Mouse (Mus musculus) MEL (cell line): ENCODE measurements around the gene Ublcp1. TPM values are rescaled to one million over a fixed set of nuclear protein-coding genes. Genes with fewer than 3 reads are reported as not detected.
A peak's percentile ranks its signal among the peaks of the same experiment; 100 is the strongest.

Experiments
- DNase-seq: peaks from one replicate; pipeline ENCODE4 v3.0.0; 2011; ENCODE audit warnings: low read depth, low spot score
- H3K27ac ChIP-seq: 2 replicates; pipeline ENCODE4 v1.5.1; 2012; ENCODE audit warnings: low read depth, mild to moderate bottlenecking, control low read depth, low read length, moderate library complexity; ENCODE audit not compliant: control insufficient read depth
- H3K27me3 ChIP-seq, 2 experiments: fragments of 150-350 bp in 1 of 2; sonication (generic) in 1 of 2; 2 replicates each; pipeline ENCODE4 v1.6.1; 2012; ENCODE audit warnings: low read length in 2 of 2, mild to moderate bottlenecking in 2 of 2, improper control_type of control experiment in 1 of 2, moderate library complexity in 1 of 2; ENCODE audit not compliant: insufficient read depth in 2 of 2, control insufficient read depth in 1 of 2
- H3K36me3 ChIP-seq, 2 experiments: 2 replicates each; pipeline ENCODE4 v1.6.1; 2012 to 2014; ENCODE audit warnings: low read length in 2 of 2, improper control_type of control experiment in 1 of 2, inconsistent platforms in 1 of 2, mild to moderate bottlenecking in 1 of 2; ENCODE audit not compliant: insufficient read depth in 2 of 2, control insufficient read depth in 1 of 2
- H3K4me1 ChIP-seq, 2 experiments: fragments of 150-350 bp in 1 of 2; sonication (generic) in 1 of 2; 2 replicates each; pipeline ENCODE4 v1.6.1; 2012; ENCODE audit warnings: low read length in 2 of 2, improper control_type of control experiment in 1 of 2, mild to moderate bottlenecking in 1 of 2; ENCODE audit not compliant: insufficient read depth in 2 of 2, control insufficient read depth in 1 of 2
- H3K4me3 ChIP-seq, 2 experiments: fragments of 150-350 bp in 1 of 2; sonication (generic) in 1 of 2; 2 replicates each; pipeline ENCODE4 v1.5.1; 2012; ENCODE audit warnings: low read depth in 2 of 2, low read length in 2 of 2, mild to moderate bottlenecking in 2 of 2, moderate library complexity in 2 of 2, control low read depth in 1 of 2, improper control_type of control experiment in 1 of 2; ENCODE audit not compliant: control insufficient read depth in 1 of 2, insufficient read depth in 1 of 2
- H3K79me2 ChIP-seq: 2 replicates; pipeline ENCODE4 v1.6.1; 2012; ENCODE audit warnings: mild to moderate bottlenecking, low read length, moderate library complexity; ENCODE audit not compliant: control insufficient read depth, poor library complexity, insufficient read depth
- H3K9ac ChIP-seq: 2 replicates; pipeline ENCODE4 v1.6.1; 2012; ENCODE audit warnings: low read depth, mild to moderate bottlenecking, control low read depth, low read length, moderate library complexity; ENCODE audit not compliant: control insufficient read depth, poor library complexity, severe bottlenecking
- H3K9me3 ChIP-seq: fragments of 150-350 bp; sonication (generic); replicated peaks from 2 replicates; pipeline ENCODE4 v1.6.1; 2012; ENCODE audit warnings: mild to moderate bottlenecking, low read length, improper control_type of control experiment, moderate library complexity; ENCODE audit not compliant: insufficient read depth
- BHLHE40 ChIP-seq: IDR thresholded peaks from 2 replicates; pipeline ENCODE4 v1.6.1; 2012; ENCODE audit warnings: low read depth, mild to moderate bottlenecking, inconsistent platforms, low read length, improper control_type of control experiment, borderline replicate concordance
- CHD1 ChIP-seq: IDR thresholded peaks from 2 replicates; pipeline ENCODE4 v1.6.1; 2012; ENCODE audit warnings: low read depth, mild to moderate bottlenecking, inconsistent platforms, low read length, improper control_type of control experiment
- CHD2 ChIP-seq: IDR thresholded peaks from 2 replicates; pipeline ENCODE4 v1.6.1; 2011; ENCODE audit warnings: low read length, improper control_type of control experiment
- CTCF ChIP-seq, 3 experiments: IDR thresholded peaks in 2 of 3; conservative IDR thresholded peaks in 1 of 3; 2 replicates each; pipeline ENCODE4 v1.5.1; 2011 to 2012; ENCODE audit warnings: low read length in 3 of 3, low read depth in 2 of 3, mild to moderate bottlenecking in 2 of 3, improper control_type of control experiment in 1 of 3, inconsistent platforms in 1 of 3, mixed read lengths in 1 of 3, moderate library complexity in 1 of 3; ENCODE audit not compliant: control insufficient read depth in 1 of 3, insufficient read depth in 1 of 3, poor library complexity in 1 of 3, severe bottlenecking in 1 of 3
- EP300 ChIP-seq, 2 experiments: IDR thresholded peaks; 2 replicates each; pipeline ENCODE4 v1.6.1; 2011; ENCODE audit warnings: improper control_type of control experiment in 2 of 2, low read length in 2 of 2, low read depth in 1 of 2, mild to moderate bottlenecking in 1 of 2
- ETS1 ChIP-seq: IDR thresholded peaks from 2 replicates; pipeline ENCODE4 v1.6.1; 2012; ENCODE audit warnings: low read depth, mild to moderate bottlenecking, inconsistent platforms, low read length, improper control_type of control experiment, moderate library complexity
- GATA1 ChIP-seq: IDR thresholded peaks from 2 replicates; pipeline ENCODE4 v1.6.1; 2011; ENCODE audit warnings: low read depth, low read length, improper control_type of control experiment
- HCFC1 ChIP-seq: IDR thresholded peaks from 2 replicates; pipeline ENCODE4 v1.6.1; 2012; ENCODE audit warnings: low read depth, mild to moderate bottlenecking, inconsistent platforms, low read length, improper control_type of control experiment, moderate library complexity
- JUND ChIP-seq: IDR thresholded peaks from 2 replicates; pipeline ENCODE4 v1.6.1; 2011; ENCODE audit warnings: low read depth, mild to moderate bottlenecking, improper control_type of control experiment, low read length
- MAFK ChIP-seq: IDR thresholded peaks from 2 replicates; pipeline ENCODE4 v1.6.1; 2011; ENCODE audit warnings: low read depth, mild to moderate bottlenecking, low read length, improper control_type of control experiment, borderline replicate concordance
- MAX ChIP-seq: IDR thresholded peaks from 2 replicates; pipeline ENCODE4 v1.6.1; 2011; ENCODE audit warnings: low read length, improper control_type of control experiment
- MAZ ChIP-seq: IDR thresholded peaks from 2 replicates; pipeline ENCODE4 v1.6.1; 2012; ENCODE audit warnings: low read depth, mild to moderate bottlenecking, inconsistent platforms, low read length, improper control_type of control experiment
- MXI1 ChIP-seq: IDR thresholded peaks from 2 replicates; pipeline ENCODE4 v1.6.1; 2011; ENCODE audit warnings: mild to moderate bottlenecking, low read depth, low read length, improper control_type of control experiment
- MYB ChIP-seq: IDR thresholded peaks from 2 replicates; pipeline ENCODE4 v1.6.1; 2011; ENCODE audit warnings: mild to moderate bottlenecking, low read depth, low read length, improper control_type of control experiment
- MYC ChIP-seq: IDR thresholded peaks from 2 replicates; pipeline ENCODE4 v1.6.1; 2011; ENCODE audit warnings: low read depth, mild to moderate bottlenecking, low read length, improper control_type of control experiment, moderate library complexity
- NELFE ChIP-seq: IDR thresholded peaks from 2 replicates; pipeline ENCODE4 v1.6.1; 2011; ENCODE audit warnings: low read depth, low read length, improper control_type of control experiment
- NRF1 ChIP-seq: IDR thresholded peaks from 2 replicates; pipeline ENCODE4 v1.6.1; 2014; ENCODE audit warnings: low read depth, mild to moderate bottlenecking, inconsistent platforms, low read length, improper control_type of control experiment, moderate library complexity; ENCODE audit not compliant: poor library complexity, insufficient read depth, severe bottlenecking
- POLR2A ChIP-seq, 2 experiments: IDR thresholded peaks; 2 replicates each; pipeline ENCODE4 v1.6.1; 2011 to 2012; ENCODE audit warnings: low read length in 2 of 2, mild to moderate bottlenecking in 2 of 2, control low read depth in 1 of 2, improper control_type of control experiment in 1 of 2, low read depth in 1 of 2, moderate library complexity in 1 of 2; ENCODE audit not compliant: control insufficient read depth in 1 of 2, insufficient read depth in 1 of 2, poor library complexity in 1 of 2
- POLR2AphosphoS2 ChIP-seq: IDR thresholded peaks from 2 replicates; pipeline ENCODE4 v1.6.1; 2011; ENCODE audit warnings: low read length, improper control_type of control experiment
- POLR2AphosphoS5 ChIP-seq: IDR thresholded peaks from 2 replicates; pipeline ENCODE4 v1.6.1; 2012; ENCODE audit warnings: low read depth, borderline replicate concordance, mild to moderate bottlenecking, inconsistent platforms, low read length, moderate library complexity, mixed read lengths
- RAD21 ChIP-seq: IDR thresholded peaks from 2 replicates; pipeline ENCODE4 v1.6.1; 2011; ENCODE audit warnings: mild to moderate bottlenecking, low read depth, low read length, improper control_type of control experiment
- RCOR1 ChIP-seq: IDR thresholded peaks from 2 replicates; pipeline ENCODE4 v1.6.1; 2012; ENCODE audit warnings: low read depth, mild to moderate bottlenecking, inconsistent platforms, low read length, improper control_type of control experiment
- SIN3A ChIP-seq: IDR thresholded peaks from 2 replicates; pipeline ENCODE4 v1.6.1; 2012; ENCODE audit warnings: low read length, improper control_type of control experiment, inconsistent platforms
- SMC3 ChIP-seq: IDR thresholded peaks from 2 replicates; pipeline ENCODE4 v1.6.1; 2011; ENCODE audit warnings: low read depth, low read length, improper control_type of control experiment
- TAL1 ChIP-seq: IDR thresholded peaks from 2 replicates; pipeline ENCODE4 v1.6.1; 2012; ENCODE audit warnings: mild to moderate bottlenecking, inconsistent platforms, low read length, moderate library complexity, mixed read lengths
- TBP ChIP-seq: IDR thresholded peaks from 2 replicates; pipeline ENCODE4 v1.8.0; 2011; ENCODE audit warnings: low read depth, low read length, improper control_type of control experiment
- TCF12 ChIP-seq: IDR thresholded peaks from 2 replicates; pipeline ENCODE4 v1.6.1; 2014; ENCODE audit warnings: low read depth, mild to moderate bottlenecking, inconsistent platforms, low read length, improper control_type of control experiment, moderate library complexity
- UBTF ChIP-seq: IDR thresholded peaks from 2 replicates; pipeline ENCODE4 v1.6.1; 2012; ENCODE audit warnings: low read depth, mild to moderate bottlenecking, inconsistent platforms, low read length, improper control_type of control experiment, moderate library complexity, borderline replicate concordance; ENCODE audit not compliant: insufficient read depth
- USF1 ChIP-seq: IDR thresholded peaks from 2 replicates; pipeline ENCODE4 v1.6.1; 2014; ENCODE audit warnings: low read depth, mild to moderate bottlenecking, inconsistent platforms, low read length, improper control_type of control experiment, moderate library complexity
- ZC3H11A ChIP-seq: IDR thresholded peaks from 2 replicates; pipeline ENCODE4 v1.6.1; 2012; ENCODE audit warnings: low read depth, mild to moderate bottlenecking, inconsistent platforms, low read length, improper control_type of control experiment
- ZKSCAN1 ChIP-seq: IDR thresholded peaks from 2 replicates; pipeline ENCODE4 v1.6.1; 2012; ENCODE audit warnings: low read depth, mild to moderate bottlenecking, inconsistent platforms, low read length, improper control_type of control experiment, moderate library complexity
- ZMIZ1 ChIP-seq: IDR thresholded peaks from 2 replicates; pipeline ENCODE4 v1.6.1; 2012; ENCODE audit warnings: low read depth, mild to moderate bottlenecking, inconsistent platforms, low read length, improper control_type of control experiment, moderate library complexity
- ZNF384 ChIP-seq: IDR thresholded peaks from 2 replicates; pipeline ENCODE4 v1.6.1; 2012; ENCODE audit warnings: low read depth, mild to moderate bottlenecking, inconsistent platforms, low read length, improper control_type of control experiment
- polyA plus RNA-seq, 2 experiments: library from polyadenylated mRNA; stranded (reverse) in 1 of 2; unstranded in 1 of 2; fragments of >175 nt in 1 of 2; fragments of >200 nt in 1 of 2; gene quantifications; 2 replicates each; pipeline versions ENCODE4 v1.2.1 to v1.2.4; 2012; ENCODE audit warnings: low replicate concordance in 2 of 2, low read depth in 1 of 2; ENCODE audit not compliant: insufficient read length in 2 of 2, insufficient read depth in 1 of 2, missing spikeins in 1 of 2
- total RNA-seq: library from RNA; depleted of rRNA; stranded (reverse); fragments of 300-350 nt; gene quantifications from 2 replicates; pipeline ENCODE4 v1.2.3, GENCODE M21; 2012

Gene Ublcp1
- total and polyA plus RNA-seq, 3 experiments = 21.1 to 22.2 TPM; not detected in 1

GRCm38 (mm10) chr11:44461493-44461892 lies 8.8 kb downstream of the Ublcp1 start:
- H3K9me3 ChIP-seq = no peaks in the 10 kb centered on the region
- no peaks in the 10 kb centered on the region for H3K79me2 ChIP-seq
- no peak overlapping the region for H3K4me3 ChIP-seq
- H3K9ac ChIP-seq = no peak overlapping the region
- TF ChIP-seq RCOR1 (no peak), BHLHE40 (no peak), JUND (no peak), POLR2A (IDR thresholded peaks at IDR 0.05; ENCODE audit: control insufficient read depth in 1 of 2, insufficient read depth in 1 of 2, low read depth in 1 of 2, low read length in 2 of 2, poor library complexity in 1 of 2) (no peak), POLR2AphosphoS2 (no peak), TBP (no peak), MYB (no peak), HCFC1 (no peak)
- H3K27ac ChIP-seq = no peak overlapping the region
- H3K27me3 ChIP-seq = no peaks in the 10 kb centered on the region
- peaks cover 0 to 2% of the 10 kb centered on the region in 2 experiments; a peak in 2 of 4 replicates for H3K36me3 ChIP-seq
- H3K4me1 ChIP-seq = peaks cover 3 to 4% of the 10 kb centered on the region in 2 experiments
- no peak for DNase-seq

GRCm38 (mm10) chr11:44453423-44453822 lies 16.9 kb downstream of the Ublcp1 start:
- DNase-seq = peak; percentile 75
- H3K27me3 ChIP-seq = no peaks in the 10 kb centered on the region
- H3K4me1 ChIP-seq = peaks cover 4 to 12% of the 10 kb centered on the region in 2 experiments
- no peak overlapping the region for H3K9ac ChIP-seq
- no peaks in the 10 kb centered on the region for H3K79me2 ChIP-seq
- no peak overlapping the region for H3K4me3 ChIP-seq
- H3K27ac ChIP-seq = no peak overlapping the region
- H3K9me3 ChIP-seq = no peaks in the 10 kb centered on the region
- H3K36me3 ChIP-seq = peaks cover 0 to 13% of the 10 kb centered on the region in 2 experiments; a peak in 3 of 4 replicates
- TF ChIP-seq ZKSCAN1 = no peak
- TF ChIP-seq MAFK = no peak
- no peak for TF ChIP-seq BHLHE40
- TF ChIP-seq ZC3H11A = peak; percentile 46
- no peak for TF ChIP-seq MAX
- TF ChIP-seq MYC = no peak
- TF ChIP-seq CHD2 = no peak
- TF ChIP-seq RAD21 = peak; percentile 83
- TF ChIP-seq HCFC1 = no peak
- no peak for TF ChIP-seq TCF12
- TF ChIP-seq UBTF = no peak
- TF ChIP-seq ZNF384 = no peak
- TF ChIP-seq GATA1 = no peak
- TF ChIP-seq SMC3 = peak; percentile 59
- no peak for TF ChIP-seq CHD1
- TF ChIP-seq ETS1 = no peak
- no peak for TF ChIP-seq NRF1
- no peak for TF ChIP-seq MXI1
- no peak for TF ChIP-seq SIN3A
- no peak for TF ChIP-seq MAZ
- TF ChIP-seq ZMIZ1 = no peak
- TF ChIP-seq CTCF (IDR thresholded peaks at IDR 0.05 in 2 of 3, conservative IDR thresholded peaks at IDR 0.05 in 1 of 3; ENCODE audit: control insufficient read depth in 1 of 3, insufficient read depth in 1 of 3, low read depth in 2 of 3, low read length in 3 of 3, poor library complexity in 1 of 3, severe bottlenecking in 1 of 3) = peak; percentile 67 to 83 (median 83)
- no peak for TF ChIP-seq TAL1
- no peak for TF ChIP-seq POLR2A (IDR thresholded peaks at IDR 0.05; ENCODE audit: control insufficient read depth in 1 of 2, insufficient read depth in 1 of 2, low read depth in 1 of 2, low read length in 2 of 2, poor library complexity in 1 of 2)
- no peak for TF ChIP-seq NELFE
- TF ChIP-seq POLR2AphosphoS5 = no peak
- TF ChIP-seq RCOR1 = no peak
- no peak for TF ChIP-seq USF1
- no peak for TF ChIP-seq EP300 (IDR thresholded peaks at IDR 0.05; ENCODE audit: low read depth in 1 of 2, low read length in 2 of 2)
